Mouse (Mus musculus) thymus, adult 2 months (tissue): ENCODE data around the gene Rptor.

ENCODE experiments used
- CTCF ChIP-seq: fragments of 200-500 bp; IDR thresholded peaks from 2 replicates; pipeline ENCODE4 v1.5.1; 2012; ENCODE audit warnings: mild to moderate bottlenecking, control low read depth, low read length, moderate library complexity, borderline replicate concordance; ENCODE audit not compliant: control insufficient read depth, poor library complexity, insufficient read depth; ENCODE audit errors: extremely low read depth
- POLR2A ChIP-seq: fragments of 200-500 bp; IDR thresholded peaks from 2 replicates; pipeline ENCODE4 v1.6.1; 2012; ENCODE audit warnings: mild to moderate bottlenecking, low read length, control low read depth, moderate library complexity; ENCODE audit not compliant: control insufficient read depth, poor library complexity, insufficient read depth; ENCODE audit errors: extremely low read depth

- no peak for TF ChIP-seq CTCF
- TF ChIP-seq POLR2A, result no peak
Observed at GRCm38 (mm10) chr11:119733657-119733990, 130.9 kb downstream of the Rptor start.
